Mouse (Mus musculus) liver, embryonic 16.5 days (tissue): ENCODE data around the gene Cul9. TPM values are rescaled to one million over a fixed set of nuclear protein-coding genes. Genes with fewer than 3 reads are reported as not detected.

ENCODE experiments used
- ATAC-seq: fragments of 200-750 bp; cut with Nextera tagmentation; 2 replicates; pipeline ENCODE4 v1.8.0; 2017; ENCODE audit warnings: low read depth, mild to moderate bottlenecking, moderate number of reproducible peaks, moderate library complexity
- H3K27ac ChIP-seq: fragments of 300-500 bp; sonication (generic); 2 replicates; pipeline ENCODE4 v1.5.1; 2014; ENCODE audit warnings: mild to moderate bottlenecking, low read length
- H3K27me3 ChIP-seq: fragments of 300-500 bp; sonication (generic); 2 replicates; pipeline ENCODE4 v1.6.1; 2014; ENCODE audit warnings: low read depth, low read length, mixed read lengths; ENCODE audit not compliant: control insufficient read depth, insufficient read depth
- H3K36me3 ChIP-seq: fragments of 300-500 bp; sonication (generic); 2 replicates; pipeline ENCODE4 v1.6.1; 2014; ENCODE audit warnings: mild to moderate bottlenecking; ENCODE audit not compliant: control insufficient read depth, insufficient read depth
- H3K4me1 ChIP-seq: fragments of 300-500 bp; sonication (generic); 2 replicates; pipeline ENCODE4 v1.6.1; 2014; ENCODE audit warnings: low read depth, low read length, mixed read lengths; ENCODE audit not compliant: control insufficient read depth
- H3K4me2 ChIP-seq: fragments of 300-500 bp; sonication (generic); 2 replicates; pipeline ENCODE4 v1.6.1; 2014; ENCODE audit warnings: low read depth, low read length, mixed read lengths
- H3K4me3 ChIP-seq: fragments of 300-500 bp; sonication (generic); 2 replicates; pipeline ENCODE4 v1.5.1; 2014; ENCODE audit warnings: low read depth, mild to moderate bottlenecking, low read length
- H3K9ac ChIP-seq: fragments of 300-500 bp; sonication (generic); 2 replicates; pipeline ENCODE4 v1.6.1; 2014; ENCODE audit warnings: low read depth, low read length
- H3K9me3 ChIP-seq: fragments of 300-500 bp; sonication (generic); replicated peaks from 2 replicates; pipeline ENCODE4 v1.6.1; 2016; ENCODE audit warnings: low read length; ENCODE audit not compliant: control insufficient read depth
- WGBS: fragments of 180-500 bp; shearing (Covaris S2); extraction: QIAGEN DNeasy Blood & Tissue Kit; methylation state at CpG from one replicate; pipeline ENCODE4 v1.1.7; 2014; ENCODE audit not compliant: insufficient replicate concordance; 5-methylcytosine and 5-hydroxymethylcytosine counted together
- polyA plus RNA-seq: library from polyadenylated mRNA; unstranded; fragments of >200 nt; fragmentation: Nextera tagmentation; extraction: Ambion mirVana; gene quantifications from 2 replicates; pipeline ENCODE4 v1.2.1, GENCODE M21; 2015

Cul9 gene
- polyA plus RNA-seq, 1 experiment from 2014 or later: 0.60 TPM

DNA sequence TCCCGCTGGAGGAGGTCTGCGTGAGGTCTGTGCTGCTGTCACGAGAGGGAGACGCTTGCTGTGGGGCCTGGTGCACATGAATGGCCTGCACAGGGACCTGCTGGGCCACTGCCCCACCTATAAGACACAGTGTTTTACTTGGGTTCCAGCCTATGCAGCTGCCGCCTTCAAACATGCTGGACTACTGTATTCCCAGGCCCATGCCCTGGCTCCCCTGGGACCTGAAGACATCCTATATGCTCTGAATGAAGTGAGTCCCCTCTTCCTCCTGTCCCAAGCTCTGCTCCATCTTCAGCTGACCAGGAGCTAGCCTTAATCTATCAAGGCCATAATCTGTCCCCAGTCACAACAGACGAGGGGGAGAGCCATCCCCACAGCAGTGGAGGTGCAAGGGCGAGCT lies 4.7 kb upstream of the Cul9 start:
- H3K4me3 ChIP-seq: no peak overlapping the region
- peaks cover 6% of the 10 kb centered on the region; the same call in 1 of the 2 replicates for H3K36me3 ChIP-seq
- H3K9me3 ChIP-seq: no peaks in the 10 kb centered on the region
- peaks cover 15% of the 10 kb centered on the region for H3K27me3 ChIP-seq
- H3K27ac ChIP-seq: no peak overlapping the region
- H3K4me2 ChIP-seq: no peak overlapping the region
- 79% methylated on average over 7 of the region's 7 CpGs for WGBS
- H3K9ac ChIP-seq: no peak overlapping the region
- H3K4me1 ChIP-seq: peaks cover 31% of the 10 kb centered on the region
- ATAC-seq: no peak

GRCm38 (mm10) chr17:46549642-46550041 lies 3.5 kb upstream of the Cul9 start:
- Histone ChIP-seq H3K36me3 (peaks cover 6% of the 10 kb centered on the region; the same call in 1 of the 2 replicates), H3K9ac (no peak overlapping the region), H3K4me1 (peaks cover 24% of the 10 kb centered on the region), H3K9me3 (no peaks in the 10 kb centered on the region), H3K27me3 (peaks cover 22% of the 10 kb centered on the region), H3K4me2 (no peak overlapping the region), H3K4me3 (no peak overlapping the region), H3K27ac (no peak overlapping the region)
- no peak for ATAC-seq
- 84% methylated on average over 9 of the region's 9 CpGs for WGBS

- 53% methylated on average over 8 of the region's 8 CpGs for WGBS
- H3K9ac ChIP-seq: no peak overlapping the region
- H3K36me3 ChIP-seq: peaks cover 6% of the 10 kb centered on the region; the same call in 1 of the 2 replicates
- H3K4me2 ChIP-seq: no peak overlapping the region
- H3K27me3 ChIP-seq: peaks cover 22% of the 10 kb centered on the region
- no peak overlapping the region for H3K27ac ChIP-seq
- no peak overlapping the region for H3K4me3 ChIP-seq
- H3K4me1 ChIP-seq: peaks cover 20% of the 10 kb centered on the region
- H3K9me3 ChIP-seq: no peaks in the 10 kb centered on the region
- no peak for ATAC-seq
Observed at GRCm38 (mm10) chr17:46549193-46549592, 3.0 kb upstream of the Cul9 start.

DNA sequence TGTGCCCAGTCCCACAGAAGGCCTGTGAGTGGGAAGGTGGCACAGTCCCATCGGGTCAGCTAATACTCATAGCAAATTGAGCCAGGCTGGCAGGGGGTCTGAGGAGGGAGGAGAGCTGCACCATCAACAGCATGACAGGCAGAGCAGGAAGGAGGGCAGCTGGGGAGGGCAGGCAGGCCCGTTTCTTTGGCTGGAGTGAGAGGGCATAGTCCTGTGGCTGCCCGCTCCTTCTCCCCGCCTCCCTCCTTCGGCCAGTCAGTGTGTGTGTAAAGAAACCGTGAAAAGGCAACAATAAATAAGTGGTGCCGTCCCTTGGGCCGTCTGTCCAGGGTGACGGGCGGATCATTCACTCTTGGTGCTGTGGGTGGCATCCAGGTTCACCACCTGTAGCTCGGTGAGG lies 2.6 kb upstream of the Cul9 start:
- H3K36me3 ChIP-seq: peaks cover 6% of the 10 kb centered on the region; the same call in 1 of the 2 replicates
- no peak overlapping the region for H3K4me3 ChIP-seq
- no peaks in the 10 kb centered on the region for H3K9me3 ChIP-seq
- peaks cover 22% of the 10 kb centered on the region for H3K27me3 ChIP-seq
- WGBS: 74% methylated on average over 11 of the region's 11 CpGs
- peaks cover 15% of the 10 kb centered on the region for H3K4me1 ChIP-seq
- no peak overlapping the region for H3K9ac ChIP-seq
- no peak for ATAC-seq
- H3K4me2 ChIP-seq: no peak overlapping the region
- no peak overlapping the region for H3K27ac ChIP-seq

DNA sequence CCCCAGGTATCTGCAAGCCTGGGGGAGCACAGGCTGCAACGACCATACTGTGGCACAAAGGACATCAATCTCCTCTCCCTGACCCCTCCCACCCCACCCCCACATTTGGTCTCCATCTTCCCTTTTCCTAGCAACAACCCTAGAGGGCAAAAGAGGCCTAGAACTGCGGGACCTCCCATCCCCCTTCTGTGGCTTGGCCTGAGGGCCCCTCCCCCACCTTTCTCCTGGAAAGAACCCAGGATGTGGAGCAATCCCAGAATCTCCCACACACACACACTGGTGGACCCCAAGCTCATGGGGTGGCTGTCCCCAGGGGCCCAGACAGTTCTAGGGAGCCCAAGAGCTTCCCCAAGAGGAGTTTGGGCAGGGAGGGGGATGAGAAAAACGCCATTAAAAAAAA lies 1.7 kb upstream of the Cul9 start:
- Histone ChIP-seq H3K27me3 (peaks cover 22% of the 10 kb centered on the region), H3K9ac (no peak overlapping the region), H3K9me3 (no peaks in the 10 kb centered on the region), H3K4me3 (no peak overlapping the region), H3K4me1 (peaks cover 7% of the 10 kb centered on the region), H3K4me2 (no peak overlapping the region), H3K27ac (no peak overlapping the region), H3K36me3 (peaks cover 6% of the 10 kb centered on the region; the same call in 1 of the 2 replicates)
- WGBS: 54% methylated on average over 3 of the region's 3 CpGs
- no peak for ATAC-seq

GRCm38 (mm10) chr17:46546995-46547394 lies 807 bp upstream of the Cul9 start:
- Histone ChIP-seq H3K4me1 (peaks cover 3% of the 10 kb centered on the region; the same call in 1 of the 2 replicates), H3K36me3 (peaks cover 6% of the 10 kb centered on the region; the same call in 1 of the 2 replicates), H3K4me3 (no peak overlapping the region), H3K4me2 (no peak overlapping the region), H3K9me3 (no peaks in the 10 kb centered on the region), H3K9ac (no peak overlapping the region), H3K27me3 (peaks cover 22% of the 10 kb centered on the region), H3K27ac (no peak overlapping the region)
- 37% methylated on average over 8 of the region's 8 CpGs for WGBS
- ATAC-seq: no peak

- Histone ChIP-seq H3K27ac (no peak overlapping the region), H3K27me3 (peaks cover 22% of the 10 kb centered on the region), H3K4me1 (peaks cover 3% of the 10 kb centered on the region; the same call in 1 of the 2 replicates), H3K4me2 (peak overlapping the region; percentile 64), H3K36me3 (peaks cover 6% of the 10 kb centered on the region; the same call in 1 of the 2 replicates), H3K9ac (no peak overlapping the region), H3K9me3 (no peaks in the 10 kb centered on the region), H3K4me3 (peak overlapping the region; percentile 56)
- ATAC-seq: no peak
- WGBS: 29% methylated on average over 7 of the region's 7 CpGs
Observed at GRCm38 (mm10) chr17:46546591-46546990, 403 bp upstream of the Cul9 start.

DNA sequence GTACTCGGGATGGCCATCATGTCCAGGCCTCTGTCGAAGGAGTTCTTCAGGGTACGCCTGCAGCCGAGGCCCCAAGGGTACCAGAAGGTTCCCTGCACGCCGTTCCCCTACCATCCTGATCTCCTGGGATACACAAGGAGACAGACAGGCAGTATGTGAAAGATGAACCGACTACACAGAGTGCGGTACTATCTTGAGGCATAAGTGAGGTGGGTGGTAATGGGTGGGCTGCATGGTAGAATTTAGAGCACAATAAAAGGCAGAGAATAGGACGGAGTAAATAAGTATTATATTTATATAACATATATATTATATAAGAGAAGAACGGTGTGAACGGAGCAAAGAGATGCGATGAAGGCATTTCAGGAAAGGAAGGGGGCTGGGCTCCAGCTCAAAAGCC lies 2.5 kb downstream of the Cul9 start:
- ATAC-seq: no peak
- peaks cover 4% of the 10 kb centered on the region; the same call in 1 of the 2 replicates for H3K36me3 ChIP-seq
- WGBS: 84% methylated on average over 12 of the region's 12 CpGs

DNA sequence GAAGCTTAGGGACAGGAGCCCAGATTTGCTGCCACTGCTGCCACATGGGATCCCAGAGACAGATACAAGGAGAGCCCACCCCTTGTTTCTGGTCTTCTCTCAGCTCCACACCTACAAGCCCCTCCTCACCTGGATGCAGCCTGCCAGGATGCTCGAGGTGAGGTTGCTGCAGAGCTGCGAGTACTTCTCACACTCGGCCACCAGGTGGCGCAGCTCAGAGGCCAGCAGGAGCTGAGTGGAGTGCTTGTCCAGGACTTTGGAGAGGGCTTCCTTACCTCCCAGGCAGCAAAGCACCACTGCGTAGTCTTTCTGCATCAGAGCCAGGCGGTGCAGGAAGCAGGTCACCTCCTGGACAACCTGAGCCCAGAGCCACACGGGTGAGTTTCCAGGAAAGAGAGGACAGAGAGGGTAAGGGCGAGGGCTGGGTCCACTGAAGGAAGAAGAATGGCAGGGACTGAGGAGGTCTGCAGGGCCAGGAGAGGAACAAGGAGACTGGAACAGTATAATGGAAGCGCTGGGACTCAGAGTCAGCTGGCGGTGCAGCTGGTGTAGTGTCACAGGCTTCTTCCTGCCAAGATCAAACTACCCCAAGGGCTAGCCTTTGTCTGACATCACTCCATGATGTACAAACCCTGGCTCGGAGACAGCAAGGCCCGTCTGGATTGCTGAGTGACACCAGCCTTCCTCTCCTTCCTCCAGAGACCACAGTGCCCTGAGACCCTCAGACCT lies 20.4 kb downstream of the Cul9 start:
- H3K36me3 ChIP-seq: no peaks in the 10 kb centered on the region
- WGBS: 33% methylated on average over 12 of the region's 12 CpGs
- peak; percentile 35; the same call in 1 of the 2 replicates for ATAC-seq
- H3K27me3 ChIP-seq: peaks cover 4% of the 10 kb centered on the region; the same call in 1 of the 2 replicates
- no peaks in the 10 kb centered on the region for H3K4me1 ChIP-seq
- no peak overlapping the region for H3K4me2 ChIP-seq
- no peak overlapping the region for H3K4me3 ChIP-seq
- no peaks in the 10 kb centered on the region for H3K9me3 ChIP-seq
- no peak overlapping the region for H3K27ac ChIP-seq
- no peak overlapping the region for H3K9ac ChIP-seq

More for the DNA sequence above, 2.5 kb downstream of the Cul9 start:
- H3K27me3 ChIP-seq: peaks cover 24% of the 10 kb centered on the region
- no peak overlapping the region for H3K4me2 ChIP-seq
- no peak overlapping the region for H3K9ac ChIP-seq
- H3K4me1 ChIP-seq: peaks cover 3% of the 10 kb centered on the region; the same call in 1 of the 2 replicates
- no peak overlapping the region for H3K4me3 ChIP-seq
- no peaks in the 10 kb centered on the region for H3K9me3 ChIP-seq
- H3K27ac ChIP-seq: no peak overlapping the region
